Mouse (Mus musculus) bone marrow, adult 2 months (tissue): ENCODE measurements around the gene Bsn. TPM values are rescaled to one million over a fixed set of nuclear protein-coding genes. Genes with fewer than 3 reads are reported as not detected.

Experiments
- H3K27ac ChIP-seq: fragments of 200-500 bp; 2 replicates; pipeline ENCODE4 v1.5.1; 2012; ENCODE audit warnings: low read depth, mild to moderate bottlenecking, control low read depth, inconsistent platforms, low read length; ENCODE audit not compliant: control insufficient read depth, poor library complexity, insufficient read depth
- H3K4me1 ChIP-seq: fragments of 200-500 bp; 2 replicates; pipeline ENCODE4 v1.6.1; 2011; ENCODE audit warnings: low read length; ENCODE audit not compliant: control insufficient read depth, insufficient read depth
- H3K4me3 ChIP-seq: fragments of 200-500 bp; replicated peaks from 2 replicates; pipeline ENCODE3; 2011; ENCODE audit warnings: mild to moderate bottlenecking, low read depth, low read length, control low read depth; ENCODE audit not compliant: control insufficient read depth
- CTCF ChIP-seq: fragments of 200-500 bp; IDR thresholded peaks from 2 replicates; pipeline ENCODE4 v1.5.1; 2011; ENCODE audit warnings: low read length, control low read depth; ENCODE audit not compliant: control insufficient read depth, insufficient read depth
- POLR2A ChIP-seq: fragments of 200-500 bp; IDR thresholded peaks from 2 replicates; pipeline ENCODE4 v1.6.1; 2011; ENCODE audit warnings: low read depth, mild to moderate bottlenecking, control low read depth, low read length, borderline replicate concordance; ENCODE audit not compliant: control insufficient read depth
- WGBS: fragments of 180-500 bp; shearing (Covaris S2); methylation state at CpG from one replicate; pipeline ENCODE4 v1.1.7; 2018; 5-methylcytosine and 5-hydroxymethylcytosine counted together
- polyA plus RNA-seq: library from polyadenylated mRNA; stranded (reverse); fragments of >200 nt; gene quantifications from 2 replicates; pipeline ENCODE4 v1.2.4, GENCODE M21; 2011; ENCODE audit warnings: low replicate concordance; ENCODE audit not compliant: missing spikeins, insufficient read depth, insufficient read length

The Bsn gene
- polyA plus RNA-seq, 1 experiment: 1.9 TPM

GRCm38 (mm10) chr9:108080168-108080567 is 110.0 kb downstream of the Bsn start, which contains the start of gene Mst1:
Mst1 (plus strand) TSS chr9:108080436.
- peaks cover 13% of the 10 kb centered on the region for H3K4me1 ChIP-seq
- TF ChIP-seq CTCF (no peak), POLR2A (0 out of 2 replicates have a peak, but pooled peaks have one; percentile 34)
- peak within 1 kb of the TSS; percentile 86 for H3K4me3 ChIP-seq
- WGBS: 48% methylated on average over 5 of the region's 5 CpGs
- peak within 1 kb of the TSS; percentile 93 for H3K27ac ChIP-seq

DNA sequence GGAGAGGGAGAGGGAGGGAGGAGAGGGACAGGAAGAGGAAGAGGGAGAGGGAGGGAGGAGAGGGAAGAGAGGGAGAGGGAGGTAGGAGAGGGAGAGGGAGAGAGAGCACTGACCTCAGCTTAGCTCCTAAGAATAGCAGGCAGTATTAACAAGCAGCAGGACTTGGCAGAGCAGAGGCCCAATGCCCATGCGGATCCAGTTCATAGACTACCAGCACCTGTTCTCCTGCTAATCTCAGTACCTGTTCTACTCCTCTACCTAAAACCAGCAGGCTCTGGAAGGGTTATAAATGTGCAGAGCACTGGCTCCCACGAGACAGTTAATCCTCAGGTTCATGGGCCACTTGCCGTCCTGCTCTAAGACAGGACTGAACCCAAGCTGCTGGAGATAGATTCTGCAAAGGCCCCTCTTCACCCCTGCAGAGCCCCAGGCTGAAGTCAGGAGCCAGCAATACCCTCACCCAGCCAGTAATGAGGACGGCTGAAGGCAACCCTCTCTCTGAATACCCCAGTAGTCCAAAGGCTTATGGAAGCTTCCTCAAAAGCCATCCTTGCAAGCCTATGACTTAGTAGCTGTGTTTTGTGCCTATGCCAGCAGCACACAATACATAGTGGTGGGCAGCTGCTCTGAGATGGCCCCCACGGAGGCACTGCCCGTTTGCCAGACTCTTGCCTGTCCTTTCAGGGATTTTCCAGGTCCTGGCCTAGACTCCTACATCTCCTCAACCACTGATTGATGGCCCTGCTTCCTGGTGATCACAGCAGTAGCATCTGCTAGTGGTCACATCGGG is 116.8 kb downstream of the Bsn start:
- WGBS: 86% methylated on average over 7 of the region's 7 CpGs
- Histone ChIP-seq H3K27ac (no peak overlapping the region), H3K4me3 (no peak overlapping the region), H3K4me1 (peaks cover 1% of the 10 kb centered on the region)
- TF ChIP-seq CTCF (no peak), POLR2A (no peak)

DNA sequence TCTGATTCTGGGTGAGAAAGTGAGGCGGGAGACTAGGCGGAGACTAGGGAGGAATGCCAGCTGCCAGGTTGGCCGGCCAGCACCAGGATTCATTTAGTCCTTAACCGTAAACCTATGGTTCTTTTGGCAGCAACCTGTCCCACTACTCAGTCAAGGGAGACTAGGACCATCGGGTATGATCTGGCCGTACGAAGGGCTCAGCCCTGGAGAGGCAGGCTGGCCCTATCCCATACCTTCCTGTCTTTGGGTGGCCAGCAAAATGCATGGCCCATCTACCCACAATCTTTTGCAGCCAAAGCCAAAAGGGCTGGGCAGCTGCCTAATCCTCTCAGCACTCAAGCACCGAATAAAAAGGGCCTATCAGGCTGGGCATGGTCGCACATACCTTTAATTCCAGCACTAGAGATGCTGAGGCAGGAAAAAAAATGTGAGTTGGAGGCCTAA is 117.7 kb downstream of the Bsn start:
- 90% methylated on average over 9 of the region's 9 CpGs for WGBS
- no peaks in the 10 kb centered on the region for H3K4me1 ChIP-seq
- H3K4me3 ChIP-seq: no peak overlapping the region
- TF ChIP-seq CTCF (no peak), POLR2A (no peak)
- no peak overlapping the region for H3K27ac ChIP-seq

- Histone ChIP-seq H3K27ac (no peak overlapping the region), H3K4me3 (no peak overlapping the region), H3K4me1 (no peaks in the 10 kb centered on the region)
- no peak for TF ChIP-seq POLR2A
- TF ChIP-seq CTCF: no peak
- 94% methylated on average over 4 of the region's 4 CpGs for WGBS
Measured at GRCm38 (mm10) chr9:108071801-108072200, 118.4 kb downstream of the Bsn start.

DNA sequence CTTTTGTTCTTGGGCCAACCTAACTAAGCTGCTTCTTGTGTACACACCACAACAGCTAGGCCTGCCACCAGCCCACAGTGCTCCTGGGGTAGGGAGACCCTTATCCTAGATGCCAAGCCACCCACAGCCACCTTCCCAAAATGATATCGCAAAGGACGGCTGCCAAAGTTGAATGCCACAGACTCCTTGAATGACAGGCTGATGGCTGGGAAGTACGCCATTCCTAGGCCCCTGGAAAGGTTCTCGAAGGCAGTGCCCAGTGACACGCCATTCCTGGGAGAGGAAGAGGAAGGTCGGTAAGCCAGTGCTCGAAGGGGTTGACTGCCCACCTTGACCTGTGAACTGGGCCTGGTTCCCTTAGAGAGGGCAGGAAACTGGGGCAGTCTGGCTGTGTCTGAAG is 120.7 kb downstream of the Bsn start:
- H3K27ac ChIP-seq: no peak overlapping the region
- 91% methylated on average over 7 of the region's 7 CpGs for WGBS

GRCm38 (mm10) chr9:108069007-108069406 is 121.2 kb downstream of the Bsn start:
- WGBS: 93% methylated on average over 9 of the region's 9 CpGs
- TF ChIP-seq POLR2A: no peak
- no peak for TF ChIP-seq CTCF
- H3K27ac ChIP-seq: no peak overlapping the region

More for the DNA sequence above, 120.7 kb downstream of the Bsn start:
- H3K4me1 ChIP-seq: no peaks in the 10 kb centered on the region
- H3K4me3 ChIP-seq: no peak overlapping the region
- TF ChIP-seq CTCF: no peak
- no peak for TF ChIP-seq POLR2A

DNA sequence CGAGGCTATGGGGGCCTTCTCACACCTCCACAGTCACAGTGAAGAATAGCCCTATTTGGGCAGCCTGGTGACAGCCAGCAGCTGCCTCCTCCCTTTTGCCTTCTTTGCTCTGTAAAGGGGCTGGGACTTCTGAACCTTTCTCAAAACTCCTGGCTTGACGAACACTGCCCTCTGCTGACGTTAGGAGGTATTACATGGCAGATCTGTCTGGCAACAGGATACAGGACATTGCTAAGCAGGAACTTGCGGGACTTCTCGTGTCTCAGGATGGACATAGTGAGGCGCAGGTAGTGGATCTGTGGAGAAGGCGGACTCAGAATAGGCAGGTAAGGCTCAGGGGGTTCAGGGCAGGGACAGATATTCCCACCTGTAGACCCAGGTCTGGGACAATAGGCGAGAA is 122.3 kb downstream of the Bsn start:
- no peaks in the 10 kb centered on the region for H3K4me1 ChIP-seq
- TF ChIP-seq POLR2A (no peak), CTCF (peak; percentile 82)
- 21% methylated on average over 8 of the region's 8 CpGs for WGBS
- no peak overlapping the region for H3K27ac ChIP-seq
- H3K4me3 ChIP-seq: no peak overlapping the region

More at GRCm38 (mm10) chr9:108069007-108069406, 121.2 kb downstream of the Bsn start:
- Histone ChIP-seq H3K4me1 (no peaks in the 10 kb centered on the region), H3K4me3 (no peak overlapping the region)

DNA sequence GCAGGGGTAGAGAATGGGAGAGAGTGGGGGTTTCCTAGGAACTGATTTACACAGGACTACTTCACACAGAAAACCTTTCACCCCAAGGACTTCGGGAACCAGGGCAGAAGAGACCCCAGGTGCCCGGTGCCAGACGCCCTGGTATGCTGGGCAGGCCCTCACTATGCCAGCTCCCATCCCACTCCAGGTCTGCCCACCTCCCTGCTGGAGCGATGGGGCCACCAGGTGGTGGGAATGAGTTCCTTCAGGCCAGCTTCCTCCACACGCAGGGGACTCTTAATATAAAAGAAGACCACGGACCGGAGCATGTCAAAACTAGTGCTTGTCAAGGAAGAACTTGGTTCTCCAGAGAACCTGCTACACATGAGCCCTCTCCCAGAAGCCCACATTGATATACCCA is 123.0 kb downstream of the Bsn start:
- no peak for TF ChIP-seq POLR2A
- peak; percentile 2; the same call in 1 of the 2 replicates for TF ChIP-seq CTCF
- H3K4me3 ChIP-seq: no peak overlapping the region
- WGBS: 92% methylated on average over 7 of the region's 7 CpGs

More for the DNA sequence above, 123.0 kb downstream of the Bsn start:
- Histone ChIP-seq H3K4me1 (no peaks in the 10 kb centered on the region), H3K27ac (no peak overlapping the region)
